ENCODE assay signal across 17 mouse cellular contexts in genomic region chr13:93872591-93872990, GRCm38 (mm10).
A peak's percentile ranks its signal among the peaks of the same experiment; 100 is the strongest.
DNase-seq lines count a peak whose midpoint lies in the region; ATAC-seq lines count a peak whose summit lies in the region.
"Had no signal": no experiment of that assay in that cellular context is flagged by ENCODE, and none has a peak within 500 bp of the region (broad histone marks: within the 10 kb centered on the region; RNA-seq: fewer than 3 reads in every experiment).

No protein-coding gene starts in this region.

- no peak for ATAC-seq in embryonic facial prominence, embryonic 14.5 days (ENCODE audit: low read depth)
- ATAC-seq in forebrain, embryonic 13.5 days = no peak
- ATAC-seq: forebrain, postnatal 0 days; intestine, embryonic 15.5 days had no signal

- H3K4me1 ChIP-seq in embryonic facial prominence, embryonic 14.5 days (ENCODE audit: control insufficient read depth, insufficient read depth, low read length) = no peaks in the 10 kb centered on the region
- H3K4me1 ChIP-seq in forebrain, embryonic 13.5 days = no peaks in the 10 kb centered on the region
- H3K4me1 ChIP-seq: forebrain, embryonic 12.5 days; intestine, embryonic 15.5 days; kidney, embryonic 15.5 days had no signal

- DNase-seq in cerebellum, postnatal 14 days = peak; percentile 61 to 71
- DNase-seq in cerebellum, adult 11-12 months = no peak
- peak; percentile 54 for DNase-seq in heart, adult 11 months
- DNase-seq in heart, postnatal 36 days = no peak
- DNase-seq in embryonic facial prominence, embryonic 14.5 days (ENCODE audit: low spot score) = peak; percentile 33
- DNase-seq: adrenal gland, adult 8-10 months; forebrain, postnatal 0 days; gastrocnemius, postnatal 36 days; heart, adult 18-20 months; heart, postnatal 10 days; kidney, adult 18-20 months had no signal

- no peak overlapping the region for H3K4me3 ChIP-seq in embryonic facial prominence, embryonic 14.5 days (ENCODE audit: low read depth, low read length)
- no peak overlapping the region for H3K4me3 ChIP-seq in forebrain, embryonic 13.5 days
- H3K4me3 ChIP-seq: forebrain, embryonic 12.5 days; heart, embryonic 10.5 days; intestine, embryonic 15.5 days; kidney, embryonic 15.5 days had no signal

- intact Hi-C loops in heart, postnatal 36 days (cut with DNase I) = no loop called here

- H3K36me3 ChIP-seq in embryonic facial prominence, embryonic 14.5 days (ENCODE audit: control insufficient read depth, insufficient read depth, low read length) = peaks cover 2% of the 10 kb centered on the region; the same call in 1 of the 2 replicates
- 0 out of 2 replicates have a peak, but pooled peaks cover 3% of the 10 kb centered on the region for H3K36me3 ChIP-seq in forebrain, embryonic 13.5 days (ENCODE audit: poor library complexity, severe bottlenecking)
- H3K36me3 ChIP-seq: forebrain, embryonic 12.5 days; heart, embryonic 10.5 days; intestine, embryonic 15.5 days had no signal

- peaks cover 4% of the 10 kb centered on the region; the same call in 1 of the 2 replicates for H3K9me3 ChIP-seq in embryonic facial prominence, embryonic 14.5 days (ENCODE audit: control insufficient read depth, low read length)
- no peaks in the 10 kb centered on the region for H3K9me3 ChIP-seq in forebrain, embryonic 13.5 days (replicated peaks)
- H3K9me3 ChIP-seq: forebrain, embryonic 12.5 days; intestine, embryonic 15.5 days; kidney, embryonic 15.5 days had no signal

- 78% methylated on average over 6 of the region's 6 CpGs for whole genome bisulfite sequencing in embryonic facial prominence, embryonic 14.5 days
- WGBS in forebrain, embryonic 13.5 days = 85% methylated on average over 6 of the region's 6 CpGs

- no peak overlapping the region for H3K27ac ChIP-seq in embryonic facial prominence, embryonic 14.5 days (replicated peaks; ENCODE audit: low read depth, low read length)
- H3K27ac ChIP-seq in forebrain, embryonic 13.5 days = no peak overlapping the region
- H3K27ac ChIP-seq: forebrain, embryonic 12.5 days; hindbrain, embryonic 14.5 days; intestine, embryonic 15.5 days; kidney, embryonic 15.5 days had no signal

- H3K9ac ChIP-seq in embryonic facial prominence, embryonic 14.5 days (ENCODE audit: low read depth, low read length) = no peak overlapping the region
- H3K9ac ChIP-seq in forebrain, embryonic 13.5 days = no peak overlapping the region
- H3K9ac ChIP-seq: forebrain, embryonic 12.5 days; forebrain, postnatal 0 days; hindbrain, embryonic 14.5 days; intestine, embryonic 15.5 days; kidney, embryonic 15.5 days had no signal

- no peaks in the 10 kb centered on the region for H3K27me3 ChIP-seq in embryonic facial prominence, embryonic 14.5 days (replicated peaks; ENCODE audit: control insufficient read depth, insufficient read depth, low read length)
- H3K27me3 ChIP-seq in forebrain, embryonic 13.5 days = no peaks in the 10 kb centered on the region
- H3K27me3 ChIP-seq: forebrain, embryonic 12.5 days; intestine, embryonic 15.5 days; kidney, embryonic 15.5 days had no signal

- H3K4me2 ChIP-seq in embryonic facial prominence, embryonic 14.5 days (ENCODE audit: low read depth, low read length) = no peak overlapping the region
- H3K4me2 ChIP-seq in forebrain, embryonic 13.5 days = no peak overlapping the region
- H3K4me2 ChIP-seq: forebrain, embryonic 12.5 days; hindbrain, embryonic 14.5 days; intestine, embryonic 15.5 days; kidney, embryonic 15.5 days had no signal

Comparison
In these comparisons a context has a peak if more than half of its experiments do, and no peak if none do; other contexts are left out.
1. DNase-seq: peak in cerebellum, postnatal 14 days (2 of 2), heart, adult 11 months (single experiment) and embryonic facial prominence, embryonic 14.5 days (single experiment); none in cerebellum, adult 11-12 months (single experiment) and heart, postnatal 36 days (0 of 2).